Mouse (Mus musculus): ENCODE measurements at regions not wholly inside any gene's neighbourhood (a gene's known extent, or its start where the extent isn't known, plus 50 kb on each side); places are given as distances from the start of the nearest gene placed in this dataset.
"Not testable (repeated sequence)": the region's sequence is repeated elsewhere in the genome, so short reads cannot be mapped to it uniquely, and the experiment has no call there.

- no peak for DNase-seq
Measured at GRCm38 (mm10) chr7:73208479-73208816, 166.9 kb upstream of the Rgma start.

GRCm38 (mm10) chr7:73208817-73209602 lies 166.3 kb upstream of the Rgma start:
- peak; percentile 43 for DNase-seq

GRCm38 (mm10) chr7:73210078-73210477 lies 165.2 kb upstream of the Rgma start:
- DNase-seq, result no peak

GRCm38 (mm10) chr7:73222237-73222915 lies 152.9 kb upstream of the Rgma start:
- DNase-seq, result no peak

- DNase-seq, result no peak
Measured at GRCm38 (mm10) chr7:73222929-73223512, 152.3 kb upstream of the Rgma start.

GRCm38 (mm10) chr7:73233539-73234158 lies 141.7 kb upstream of the Rgma start:
- peak; percentile 48 for DNase-seq

GRCm38 (mm10) chr7:73238486-73238885 lies 136.8 kb upstream of the Rgma start:
- no peak for DNase-seq

- DNase-seq, result no peak
Measured at GRCm38 (mm10) chr7:73243591-73244355, 131.5 kb upstream of the Rgma start.

- no peak for DNase-seq
Measured at GRCm38 (mm10) chr7:73245431-73245830, 129.9 kb upstream of the Rgma start.

GRCm38 (mm10) chr7:73250593-73250992 lies 124.7 kb upstream of the Rgma start:
- no peak for DNase-seq

GRCm38 (mm10) chr7:73251187-73251740 lies 124.0 kb upstream of the Rgma start:
- DNase-seq, result no peak

- DNase-seq, result not testable (repeated sequence)
Measured at GRCm38 (mm10) chr7:73254972-73255371, 120.3 kb upstream of the Rgma start.

- no peak for DNase-seq
Measured at GRCm38 (mm10) chr7:73260140-73260539, 115.2 kb upstream of the Rgma start.

- DNase-seq, result no peak
Measured at GRCm38 (mm10) chr7:73261750-73262149, 113.6 kb upstream of the Rgma start.

- DNase-seq, result no peak
Measured at GRCm38 (mm10) chr7:73262526-73262925, 112.8 kb upstream of the Rgma start.

- no peak for DNase-seq
Measured at GRCm38 (mm10) chr7:73269626-73270025, 105.7 kb upstream of the Rgma start.

- DNase-seq, result no peak
Measured at GRCm38 (mm10) chr7:73272787-73273186, 102.5 kb upstream of the Rgma start.

- no peak for DNase-seq
Measured at GRCm38 (mm10) chr7:73275814-73276271, 99.5 kb upstream of the Rgma start.

- DNase-seq, result no peak
Measured at GRCm38 (mm10) chr7:73278616-73279015, 96.7 kb upstream of the Rgma start.

- DNase-seq, result no peak
Measured at GRCm38 (mm10) chr7:73279936-73280445, 95.3 kb upstream of the Rgma start.

- DNase-seq, result no peak
Measured at GRCm38 (mm10) chr7:73286244-73286643, 89.1 kb upstream of the Rgma start.

- DNase-seq, result no peak
Measured at GRCm38 (mm10) chr7:73293337-73293736, 82.0 kb upstream of the Rgma start.
